Mouse (Mus musculus): ENCODE data around the gene Foxk2.
A peak's percentile ranks its signal among the peaks of the same experiment; 100 is the strongest.

The Foxk2 gene

GRCm38 (mm10) chr11:121259160-121260100 is at the start of gene Foxk2:
TSS of gene Foxk2 (plus strand) at chr11:121259990.
- peak; percentile 81 to 91 for DNase-seq (ENCODE audit: low spot score in 2 of 2)

GRCm38 (mm10) chr11:121216831-121217230 is 43.0 kb upstream of the Foxk2 start:
- no peak for DNase-seq (ENCODE audit: low spot score in 2 of 2)

GRCm38 (mm10) chr11:121219776-121220175 is 40.0 kb upstream of the Foxk2 start:
- DNase-seq (ENCODE audit: low spot score in 2 of 2), result no peak

GRCm38 (mm10) chr11:121220771-121221170 is 39.0 kb upstream of the Foxk2 start:
- no peak for DNase-seq (ENCODE audit: low spot score in 2 of 2)

- DNase-seq (ENCODE audit: low spot score in 2 of 2), result no peak
These were observed 38.3 kb upstream of the Foxk2 start for GRCm38 (mm10) chr11:121221321-121222010.

- DNase-seq (ENCODE audit: low spot score in 2 of 2), result no peak
These were observed 31.4 kb upstream of the Foxk2 start for GRCm38 (mm10) chr11:121228129-121229017.

- peak; percentile 74 to 75 for DNase-seq (ENCODE audit: low spot score in 2 of 2)
These were observed 30.8 kb upstream of the Foxk2 start, which contains the start of gene Cybc1 for GRCm38 (mm10) chr11:121229018-121229439. TSS of gene Cybc1 (minus strand) at chr11:121229322.

GRCm38 (mm10) chr11:121231191-121231590 is 28.6 kb upstream of the Foxk2 start:
- DNase-seq (ENCODE audit: low spot score in 2 of 2), result no peak

- DNase-seq (ENCODE audit: low spot score in 2 of 2), result no peak
These were observed 28.0 kb upstream of the Foxk2 start for GRCm38 (mm10) chr11:121231628-121232291.

GRCm38 (mm10) chr11:121232706-121233105 is 27.1 kb upstream of the Foxk2 start:
- no peak for DNase-seq (ENCODE audit: low spot score in 2 of 2)

- DNase-seq (ENCODE audit: low spot score in 2 of 2), result peak; percentile 74 to 81
These were observed 24.1 kb upstream of the Foxk2 start for GRCm38 (mm10) chr11:121235475-121236238.

- DNase-seq (ENCODE audit: low spot score in 2 of 2), result peak; percentile 97 to 100
These were observed 23.0 kb upstream of the Foxk2 start, which contains the start of gene Narf for GRCm38 (mm10) chr11:121236564-121237344. TSS of gene Narf (plus strand) at chr11:121237253.

GRCm38 (mm10) chr11:121237345-121238128 is 22.3 kb upstream of the Foxk2 start:
- peak in 1 of 2 experiments; percentile 39 for DNase-seq (ENCODE audit: low spot score in 2 of 2)

- no peak for DNase-seq (ENCODE audit: low spot score in 2 of 2)
These were observed 20.1 kb upstream of the Foxk2 start for GRCm38 (mm10) chr11:121239669-121240068.

GRCm38 (mm10) chr11:121250196-121250595 is 9.6 kb upstream of the Foxk2 start:
- no peak for DNase-seq (ENCODE audit: low spot score in 2 of 2)

GRCm38 (mm10) chr11:121260211-121260906 is 569 bp downstream of the Foxk2 start:
- peak; percentile 24 to 37 for DNase-seq (ENCODE audit: low spot score in 2 of 2)

- DNase-seq (ENCODE audit: low spot score in 2 of 2), result no peak
These were observed 1.3 kb downstream of the Foxk2 start for GRCm38 (mm10) chr11:121261074-121261473.

- no peak for DNase-seq (ENCODE audit: low spot score in 2 of 2)
These were observed 17.7 kb downstream of the Foxk2 start for GRCm38 (mm10) chr11:121277516-121277915.
